Mouse (Mus musculus) left cerebral cortex, postnatal 10 days (tissue): ENCODE measurements around the gene C1ra. TPM values are rescaled to one million over a fixed set of nuclear protein-coding genes. Genes with fewer than 3 reads are reported as not detected.
"Not testable (repeated sequence)": the region's sequence is repeated elsewhere in the genome, so short reads cannot be mapped to it uniquely, and the experiment has no call there.

ENCODE experiments used
- DNase-seq, 2 experiments: peaks; one replicate each; pipeline ENCODE4 v3.0.0; 2021 to 2022; ENCODE audit warnings: low spot score in 2 of 2, mixed read lengths in 1 of 2; ENCODE audit errors: extremely low spot score in 1 of 2
- intact Hi-C: fragments of 180-260 bp; cut with DNase I; formaldehyde crosslinking; loops from one replicate; pipeline ENCODE4 v1.15.1; 2025
- total RNA-seq, 2 experiments: library from RNA; stranded (reverse); gene quantifications; 2 replicates each; pipeline ENCODE4 v1.2.3; 2021

C1ra gene
- total RNA-seq = 1 to 10 TPM in 1 of 2 experiments, under 1 TPM in 1; 0.99 to 1.2 TPM

- intact Hi-C loops = no loop called here
These were observed at the start of gene C1ra for GRCm38 (mm10) chr6:124512355-124512836. Gene C1ra, plus strand, starts transcription at chr6:124512405.

DNA sequence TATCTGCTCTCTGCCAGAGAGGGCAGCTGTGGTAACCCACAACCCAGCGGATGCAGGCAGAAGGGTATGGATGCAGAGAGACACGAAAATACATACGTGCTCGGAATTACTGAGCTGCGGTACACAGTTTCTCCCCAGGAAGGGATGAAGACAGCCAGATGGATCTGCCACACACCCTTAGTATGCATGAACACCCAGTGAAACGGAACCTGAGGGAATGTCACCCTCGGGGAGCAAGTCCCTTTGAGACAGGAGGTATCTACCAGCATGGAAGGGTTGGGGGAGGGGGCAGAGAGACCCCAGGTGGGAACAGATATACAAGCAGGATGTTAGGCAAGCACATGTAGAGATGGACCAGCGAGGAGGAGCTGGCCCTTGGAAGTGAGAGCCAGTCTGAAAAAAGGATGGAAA, 48.3 kb upstream of the C1ra start:
- intact Hi-C loops = no loop called here

More at GRCm38 (mm10) chr6:124512355-124512836, at the start of gene C1ra:
- DNase-seq = peak; percentile 28 to 38

GRCm38 (mm10) chr6:124464305-124465271, 47.6 kb upstream of the C1ra start, which contains the start of gene Clstn3:
Gene Clstn3, minus strand, starts transcription at chr6:124464794.
- intact Hi-C loops = no loop called here
- DNase-seq = peak; percentile 92 to 93

More for the DNA sequence above, 48.3 kb upstream of the C1ra start:
- DNase-seq = peak in 1 of 2 experiments; percentile 37

GRCm38 (mm10) chr6:124465299-124465698, 46.9 kb upstream of the C1ra start:
- intact Hi-C loops = no loop called here
- no peak for DNase-seq

DNA sequence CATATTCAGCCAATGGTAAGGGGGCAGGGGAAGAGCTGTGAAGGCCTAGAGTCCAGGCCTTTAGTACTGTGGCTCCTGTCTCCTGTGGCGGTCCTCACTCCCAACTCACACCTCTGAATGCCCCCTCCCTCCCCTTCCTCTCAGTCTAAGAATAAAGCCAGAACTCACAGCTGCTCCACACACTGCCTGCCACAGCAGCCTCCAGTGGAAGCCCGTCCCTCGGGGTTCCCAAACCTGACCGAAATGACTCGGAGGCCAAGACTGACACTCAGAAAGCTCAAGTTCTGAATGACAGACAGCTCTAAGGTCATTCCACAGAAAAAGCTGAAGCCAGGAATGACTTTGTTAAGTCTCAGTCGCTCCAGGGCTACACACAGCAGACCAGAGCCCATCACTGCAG, 46.5 kb upstream of the C1ra start:
- no peak for DNase-seq
- intact Hi-C loops = no loop called here

GRCm38 (mm10) chr6:124471121-124471520, 41.1 kb upstream of the C1ra start:
- DNase-seq = no peak
- intact Hi-C loops = no loop called here

- DNase-seq, intact Hi-C loops: not testable (repeated sequence)
These were observed 40.2 kb upstream of the C1ra start for GRCm38 (mm10) chr6:124471783-124472638.

- intact Hi-C loops = no loop called here
- no peak for DNase-seq
These were observed 39.4 kb upstream of the C1ra start for GRCm38 (mm10) chr6:124472801-124473200.

- intact Hi-C loops = no loop called here
These were observed 37.6 kb upstream of the C1ra start for GRCm38 (mm10) chr6:124474621-124475020.

GRCm38 (mm10) chr6:124475335-124476075, 36.7 kb upstream of the C1ra start:
- DNase-seq, intact Hi-C loops: not testable (repeated sequence)

More at GRCm38 (mm10) chr6:124474621-124475020, 37.6 kb upstream of the C1ra start:
- no peak for DNase-seq

DNA sequence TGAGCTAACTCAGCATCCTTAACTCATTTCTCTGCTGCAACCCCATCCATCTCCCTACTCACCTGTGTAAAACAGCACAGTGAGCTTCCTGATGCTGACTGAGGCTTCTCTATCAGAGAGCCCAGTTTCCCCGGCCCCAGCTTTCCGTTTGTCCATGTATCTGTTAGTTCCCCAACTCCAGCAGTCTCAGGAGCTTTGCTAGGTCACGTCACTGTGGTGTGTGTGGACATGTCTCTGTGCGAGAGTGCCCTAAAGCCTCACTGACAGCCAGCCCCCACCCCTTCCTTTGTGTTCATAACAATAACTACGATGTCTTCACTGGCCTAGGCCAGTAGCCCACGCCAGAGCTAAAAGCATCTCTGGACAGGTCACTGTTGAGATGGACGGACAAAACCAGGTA, 36.0 kb upstream of the C1ra start:
- intact Hi-C loops = no loop called here
- no peak for DNase-seq

GRCm38 (mm10) chr6:124476796-124477195, 35.4 kb upstream of the C1ra start:
- intact Hi-C loops = no loop called here
- DNase-seq = no peak

- intact Hi-C loops = no loop called here
- no peak for DNase-seq
These were observed 35.0 kb upstream of the C1ra start for GRCm38 (mm10) chr6:124477221-124477655.

DNA sequence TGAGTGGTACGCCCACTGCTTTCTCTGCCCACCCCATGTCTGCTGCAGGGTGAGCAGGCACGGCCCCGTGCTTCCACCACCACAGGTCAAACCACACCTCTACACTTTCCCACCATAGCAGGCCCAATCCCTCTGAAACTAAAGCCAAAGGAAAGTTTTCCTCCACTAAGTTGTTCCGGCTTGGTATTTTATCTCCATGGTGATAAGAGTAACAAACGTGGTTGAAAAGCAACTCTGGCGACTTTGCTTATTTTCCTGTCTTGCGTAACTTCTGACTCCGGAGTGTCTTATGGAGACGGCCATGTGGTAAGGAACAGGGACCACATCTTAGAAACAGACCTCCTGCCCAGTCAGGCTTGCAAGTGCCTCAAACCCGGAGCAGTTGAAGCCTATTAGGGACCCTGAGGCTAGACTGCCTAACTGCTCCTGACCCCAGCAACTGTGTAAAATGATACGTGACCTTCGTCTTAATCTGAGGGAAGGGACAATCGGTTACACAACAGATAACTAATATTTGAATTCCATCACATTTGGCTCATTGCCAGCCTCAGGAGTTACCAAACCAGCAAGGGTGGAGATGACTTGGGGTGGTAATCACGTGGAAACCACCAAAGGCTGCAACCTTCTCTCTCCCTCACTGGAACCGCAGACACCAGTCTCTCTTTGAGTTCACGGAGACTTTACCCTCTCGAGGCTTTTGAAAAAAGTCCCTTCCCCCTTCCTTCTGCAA, 34.1 kb upstream of the C1ra start:
- DNase-seq = no peak
- intact Hi-C loops = no loop called here

DNA sequence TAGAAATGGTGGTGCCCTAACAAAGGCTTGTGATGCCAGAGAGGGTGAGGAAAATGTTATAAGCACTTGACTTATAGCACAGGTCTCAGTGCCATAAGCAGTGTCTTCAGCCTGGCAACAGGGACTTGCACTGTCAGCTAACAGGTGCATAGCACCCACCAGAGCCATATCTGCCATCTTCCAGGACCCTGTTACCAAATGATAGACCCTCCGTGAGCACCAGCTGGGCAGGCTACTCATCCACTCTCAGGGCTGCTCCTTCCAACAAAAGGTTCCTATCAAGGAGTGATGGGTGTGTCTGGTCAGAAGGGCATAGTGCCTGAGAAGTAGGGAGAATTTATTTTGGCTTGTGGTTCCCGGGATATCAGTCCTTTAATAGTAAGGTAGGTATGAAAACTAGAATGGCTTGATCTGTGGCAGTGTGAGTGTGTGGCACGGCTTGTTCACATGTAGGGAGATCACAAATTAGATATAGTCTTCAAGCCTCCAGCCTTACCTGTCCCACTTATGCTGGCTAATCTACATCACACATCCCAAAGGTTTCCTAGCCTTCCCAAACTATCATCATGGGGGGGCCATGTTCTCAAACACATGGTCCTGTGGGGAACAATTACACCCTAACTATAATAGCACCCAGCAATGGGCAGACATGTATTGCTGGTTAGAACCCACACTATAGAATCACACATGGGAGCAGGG, 33.2 kb upstream of the C1ra start:
- intact Hi-C loops = no loop called here
- no peak for DNase-seq

DNA sequence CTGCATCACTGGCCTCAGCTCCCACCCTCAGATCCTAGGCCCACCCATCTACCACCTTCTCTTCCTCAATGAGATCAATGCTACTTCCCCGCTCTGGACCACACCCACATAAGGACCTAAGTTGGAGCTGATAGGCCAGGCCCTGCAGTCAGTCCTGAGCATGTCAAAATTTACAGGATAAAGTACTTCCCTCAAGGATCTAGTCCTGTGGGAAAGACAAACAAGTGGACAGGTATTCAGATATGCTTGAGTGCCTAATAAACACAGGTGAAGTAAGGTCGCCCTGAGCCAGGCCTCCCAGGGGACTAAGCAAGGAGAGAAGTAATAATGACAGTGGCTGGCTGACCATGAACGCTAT, 32.7 kb upstream of the C1ra start:
- intact Hi-C loops = no loop called here

DNA sequence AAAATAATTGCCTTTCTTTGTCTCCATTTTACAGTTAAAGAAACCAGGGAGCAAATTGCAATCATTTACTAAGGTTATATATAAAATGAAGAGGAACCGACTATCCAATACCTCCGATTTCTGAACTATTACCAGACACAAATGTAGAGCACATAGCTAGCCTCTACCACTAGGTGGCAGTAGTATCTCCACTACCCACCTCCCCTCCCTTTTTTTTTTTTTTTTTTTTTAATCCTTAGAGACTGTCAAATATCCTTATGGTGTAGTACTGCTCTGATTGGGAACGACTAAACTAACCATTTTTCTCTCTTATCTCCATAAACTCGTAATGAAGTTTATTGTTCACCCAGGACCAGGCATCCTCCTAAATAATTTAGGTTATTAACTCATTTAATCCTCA, 31.9 kb upstream of the C1ra start:
- intact Hi-C loops = loop anchor here (5.0 kb wide), 1 partner anchor 62 kb away; the partner anchor contains the start of gene C1s1
- DNase-seq = no peak

More for the DNA sequence above, 32.7 kb upstream of the C1ra start:
- no peak for DNase-seq
